Mouse (Mus musculus) thymus, adult 2 months (tissue): ENCODE data around the gene Gab1. TPM values are rescaled to one million over a fixed set of nuclear protein-coding genes. Genes with fewer than 3 reads are reported as not detected.

Experiments
- DNase-seq: peaks from one replicate; pipeline ENCODE4 v3.0.0; 2021
- H3K27ac ChIP-seq: fragments of 200-500 bp; 2 replicates; pipeline ENCODE4 v1.5.1; 2012; ENCODE audit warnings: low read length, control low read depth; ENCODE audit not compliant: control insufficient read depth, insufficient read depth
- H3K27me3 ChIP-seq: fragments of 200-500 bp; 2 replicates; pipeline ENCODE4 v1.6.1; 2012; ENCODE audit warnings: mild to moderate bottlenecking, low read length, moderate library complexity, mixed read lengths; ENCODE audit not compliant: control insufficient read depth, insufficient read depth
- H3K36me3 ChIP-seq: fragments of 200-500 bp; 2 replicates; pipeline ENCODE4 v1.6.1; 2012; ENCODE audit warnings: mild to moderate bottlenecking, low read length, moderate library complexity; ENCODE audit not compliant: control insufficient read depth, insufficient read depth
- H3K4me1 ChIP-seq: fragments of 200-500 bp; replicated peaks from 2 replicates; pipeline ENCODE4 v1.6.1; 2012; ENCODE audit warnings: low read length; ENCODE audit not compliant: control insufficient read depth, insufficient read depth
- H3K4me3 ChIP-seq: fragments of 200-500 bp; 2 replicates; pipeline ENCODE4 v1.5.1; 2012; ENCODE audit warnings: mild to moderate bottlenecking, low read length, control low read depth, moderate library complexity; ENCODE audit not compliant: control insufficient read depth, insufficient read depth
- CTCF ChIP-seq: fragments of 200-500 bp; IDR thresholded peaks from 2 replicates; pipeline ENCODE4 v1.5.1; 2012; ENCODE audit warnings: mild to moderate bottlenecking, control low read depth, low read length, moderate library complexity, borderline replicate concordance; ENCODE audit not compliant: control insufficient read depth, poor library complexity, insufficient read depth; ENCODE audit errors: extremely low read depth
- POLR2A ChIP-seq: fragments of 200-500 bp; IDR thresholded peaks from 2 replicates; pipeline ENCODE4 v1.6.1; 2012; ENCODE audit warnings: mild to moderate bottlenecking, low read length, control low read depth, moderate library complexity; ENCODE audit not compliant: control insufficient read depth, poor library complexity, insufficient read depth; ENCODE audit errors: extremely low read depth
- WGBS: fragments of 180-500 bp; shearing (Covaris S2); methylation state at CpG from one replicate; pipeline ENCODE4 v1.1.7; 2018; 5-methylcytosine and 5-hydroxymethylcytosine counted together
- polyA plus RNA-seq: library from polyadenylated mRNA; depleted of rRNA; stranded (reverse); fragments of >200 nt; gene quantifications from 2 replicates; pipeline ENCODE4 v1.2.3, GENCODE M21; 2012; rRNA removed

The Gab1 gene
- 5.6 and 8.9 TPM in 2 replicates for polyA plus RNA-seq

GRCm38 (mm10) chr8:80880196-80881106 lies at the start of gene Gab1:
Gene Gab1, minus strand, starts transcription at chr8:80880519.
- peak within 1 kb of the TSS; percentile 38 for H3K4me3 ChIP-seq
- TF ChIP-seq POLR2A (no peak), CTCF (no peak)
- DNase-seq, result peak; percentile 52
- peaks cover 7% of the 10 kb centered on the region; the same call in 1 of the 2 replicates for H3K4me1 ChIP-seq
- 6% methylated on average over 68 of the region's 70 CpGs for WGBS
- H3K27ac ChIP-seq, result no peak within 1 kb of the TSS
- H3K36me3 ChIP-seq, result no peaks in the 10 kb centered on the region
- H3K27me3 ChIP-seq, result peaks cover 5% of the 10 kb centered on the region

DNA sequence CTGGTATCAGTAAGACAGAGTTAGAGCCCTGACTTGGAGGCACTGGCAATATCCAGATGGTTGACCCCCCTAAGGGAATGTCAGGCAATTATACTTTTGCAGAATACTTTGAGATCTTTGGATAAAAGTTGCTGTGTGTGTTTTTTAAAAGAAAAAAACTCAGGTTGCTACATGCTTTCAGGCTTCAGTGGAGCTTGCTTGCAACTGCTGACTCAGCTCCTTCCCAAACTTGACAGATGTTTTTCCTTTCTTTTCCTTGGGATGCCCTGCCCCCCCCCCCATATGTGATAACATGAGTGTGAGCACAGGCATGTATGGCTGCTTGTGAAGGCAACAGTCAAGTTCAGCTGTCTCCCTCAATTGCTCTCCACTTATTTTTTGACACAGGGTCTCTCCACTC lies 48.5 kb upstream of the Gab1 start:
- no peaks in the 10 kb centered on the region for H3K36me3 ChIP-seq
- H3K27me3 ChIP-seq, result no peaks in the 10 kb centered on the region
- no peak overlapping the region for H3K4me3 ChIP-seq
- no peaks in the 10 kb centered on the region for H3K4me1 ChIP-seq
- DNase-seq, result no peak
- TF ChIP-seq CTCF, result no peak
- TF ChIP-seq POLR2A, result no peak
- no peak overlapping the region for H3K27ac ChIP-seq

- no peak overlapping the region for H3K27ac ChIP-seq
- no peak overlapping the region for H3K4me3 ChIP-seq
Observed at GRCm38 (mm10) chr8:80923794-80924316, 43.5 kb upstream of the Gab1 start.

GRCm38 (mm10) chr8:80922642-80923041 lies 42.3 kb upstream of the Gab1 start:
- no peaks in the 10 kb centered on the region for H3K4me1 ChIP-seq
- WGBS, result 90% methylated on average over 6 of the region's 6 CpGs
- no peaks in the 10 kb centered on the region for H3K36me3 ChIP-seq
- DNase-seq, result no peak
- no peak for TF ChIP-seq CTCF
- no peak for TF ChIP-seq POLR2A
- H3K27ac ChIP-seq, result no peak overlapping the region
- H3K4me3 ChIP-seq, result no peak overlapping the region
- no peaks in the 10 kb centered on the region for H3K27me3 ChIP-seq

More at GRCm38 (mm10) chr8:80923794-80924316, 43.5 kb upstream of the Gab1 start:
- H3K27me3 ChIP-seq, result no peaks in the 10 kb centered on the region
- no peaks in the 10 kb centered on the region for H3K4me1 ChIP-seq
- TF ChIP-seq POLR2A, result no peak
- TF ChIP-seq CTCF, result no peak
- WGBS, result 75% methylated on average over 9 of the region's 9 CpGs
- H3K36me3 ChIP-seq, result no peaks in the 10 kb centered on the region
- no peak for DNase-seq

GRCm38 (mm10) chr8:80919130-80919529 lies 38.8 kb upstream of the Gab1 start:
- H3K27me3 ChIP-seq, result no peaks in the 10 kb centered on the region
- H3K36me3 ChIP-seq, result no peaks in the 10 kb centered on the region
- H3K4me1 ChIP-seq, result peaks cover 6% of the 10 kb centered on the region
- WGBS, result 95% methylated on average over 4 of the region's 4 CpGs
- no peak for TF ChIP-seq CTCF
- no peak for TF ChIP-seq POLR2A
- no peak overlapping the region for H3K27ac ChIP-seq
- DNase-seq, result no peak
- H3K4me3 ChIP-seq, result no peak overlapping the region

DNA sequence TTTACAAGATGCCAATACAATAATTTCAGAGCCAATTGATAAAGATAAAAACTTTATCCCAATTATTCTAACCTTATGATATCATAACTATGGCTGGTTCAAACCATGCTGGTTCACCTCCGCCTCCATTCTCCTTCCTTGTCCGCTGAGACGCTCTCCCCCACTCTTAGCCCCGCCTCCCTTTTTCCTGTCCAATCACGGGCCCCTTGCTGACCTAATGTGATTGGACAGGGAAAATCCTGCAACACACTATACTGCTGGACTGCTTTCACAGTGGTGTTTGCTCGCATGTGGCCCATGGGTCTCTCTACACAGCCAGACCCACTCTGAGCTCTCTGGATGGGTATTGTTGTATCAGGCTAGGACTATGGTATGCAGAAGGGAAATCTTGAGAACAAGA lies 38.2 kb upstream of the Gab1 start:
- no peak for TF ChIP-seq POLR2A
- TF ChIP-seq CTCF, result no peak
- H3K36me3 ChIP-seq, result no peaks in the 10 kb centered on the region
- H3K27ac ChIP-seq, result no peak overlapping the region
- no peaks in the 10 kb centered on the region for H3K27me3 ChIP-seq
- peaks cover 6% of the 10 kb centered on the region for H3K4me1 ChIP-seq
- WGBS, result 95% methylated on average over 6 of the region's 6 CpGs
- no peak for DNase-seq
- no peak overlapping the region for H3K4me3 ChIP-seq
